Mouse (Mus musculus): ENCODE results near the gene Cacnb4.

GRCm38 (mm10) chr2:52619406-52619974, 57.1 kb downstream of the Cacnb4 start:
- TF ChIP-seq EP300 (IDR thresholded peaks at IDR 0.05) (no peak), CTCF (IDR thresholded peaks at IDR 0.05) (no peak)

Measured in lung, postnatal 0 days (tissue).